Mouse (Mus musculus): ENCODE results near the gene Rcn1. TPM values are rescaled to one million over a fixed set of nuclear protein-coding genes. Genes with fewer than 3 reads are reported as not detected.

Rcn1 gene
- polyA plus RNA-seq, 1 experiment from 2014 or later = 122 TPM

- WGBS = 58% methylated on average over 3 of the region's 3 CpGs
Observed at GRCm38 (mm10) chr2:105339993-105340392, 59.1 kb downstream of the Rcn1 start.

GRCm38 (mm10) chr2:105337171-105337875 lies 61.8 kb downstream of the Rcn1 start:
- ATAC-seq (replicated peaks; ENCODE audit: low FRiP score, low TSS enrichment, low read depth) (no peak), DNase-seq (ENCODE audit: low spot score) (no peak)
- Histone ChIP-seq H3K4me3 (ENCODE audit: low read depth, low read length) (no peak overlapping the region), H3K27me3 (replicated peaks; ENCODE audit: control insufficient read depth, insufficient read depth, low read length) (no peaks in the 10 kb centered on the region), H3K36me3 (ENCODE audit: control insufficient read depth, insufficient read depth, low read length) (no peaks in the 10 kb centered on the region), H3K4me1 (replicated peaks; ENCODE audit: control insufficient read depth, insufficient read depth, low read length) (no peaks in the 10 kb centered on the region), H3K4me2 (ENCODE audit: low read length) (no peak overlapping the region), H3K27ac (ENCODE audit: low read depth) (no peak overlapping the region), H3K9ac (ENCODE audit: low read length) (no peak overlapping the region), H3K9me3 (ENCODE audit: control insufficient read depth, low read length) (no peaks in the 10 kb centered on the region)
- 32% methylated on average over 8 of the region's 8 CpGs for WGBS

More at GRCm38 (mm10) chr2:105339993-105340392, 59.1 kb downstream of the Rcn1 start:
- H3K36me3 ChIP-seq (ENCODE audit: control insufficient read depth, insufficient read depth, low read length) = no peaks in the 10 kb centered on the region
- H3K9ac ChIP-seq (ENCODE audit: low read length) = no peak overlapping the region
- no peaks in the 10 kb centered on the region for H3K9me3 ChIP-seq (ENCODE audit: control insufficient read depth, low read length)
- no peak overlapping the region for H3K4me2 ChIP-seq (ENCODE audit: low read length)
- no peaks in the 10 kb centered on the region for H3K27me3 ChIP-seq (replicated peaks; ENCODE audit: control insufficient read depth, insufficient read depth, low read length)
- H3K4me3 ChIP-seq (ENCODE audit: low read depth, low read length) = no peak overlapping the region
- no peak for ATAC-seq (replicated peaks; ENCODE audit: low FRiP score, low TSS enrichment, low read depth)
- no peak for DNase-seq (ENCODE audit: low spot score)
- no peaks in the 10 kb centered on the region for H3K4me1 ChIP-seq (replicated peaks; ENCODE audit: control insufficient read depth, insufficient read depth, low read length)
- no peak overlapping the region for H3K27ac ChIP-seq (ENCODE audit: low read depth)

- Histone ChIP-seq H3K9me3 (ENCODE audit: control insufficient read depth, low read length) (no peaks in the 10 kb centered on the region), H3K36me3 (ENCODE audit: control insufficient read depth, insufficient read depth, low read length) (no peaks in the 10 kb centered on the region), H3K27me3 (replicated peaks; ENCODE audit: control insufficient read depth, insufficient read depth, low read length) (no peaks in the 10 kb centered on the region), H3K4me3 (ENCODE audit: low read depth, low read length) (no peak overlapping the region), H3K4me2 (ENCODE audit: low read length) (no peak overlapping the region), H3K27ac (ENCODE audit: low read depth) (no peak overlapping the region), H3K4me1 (replicated peaks; ENCODE audit: control insufficient read depth, insufficient read depth, low read length) (no peaks in the 10 kb centered on the region), H3K9ac (ENCODE audit: low read length) (no peak overlapping the region)
- 23% methylated on average over 12 of the region's 12 CpGs for WGBS
- DNase-seq (ENCODE audit: low spot score) (no peak), ATAC-seq (replicated peaks; ENCODE audit: low FRiP score, low TSS enrichment, low read depth) (no peak)
Observed at GRCm38 (mm10) chr2:105336314-105337027, 62.6 kb downstream of the Rcn1 start.

Other genes starting within 250 kb of the Rcn1 start
- 1.1 and 2.2 TPM in 2 replicates for gene Them7, start 175.0 kb downstream of the Rcn1 start, polyA plus RNA-seq (2014; fragmentation: Nextera tagmentation; extraction: Ambion mirVana)

Data from intestine, embryonic 14.5 days (tissue).